Mouse (Mus musculus): ENCODE results near the gene Lin7a.
A peak's percentile ranks its signal among the peaks of the same experiment; 100 is the strongest.

Lin7a gene

DNA sequence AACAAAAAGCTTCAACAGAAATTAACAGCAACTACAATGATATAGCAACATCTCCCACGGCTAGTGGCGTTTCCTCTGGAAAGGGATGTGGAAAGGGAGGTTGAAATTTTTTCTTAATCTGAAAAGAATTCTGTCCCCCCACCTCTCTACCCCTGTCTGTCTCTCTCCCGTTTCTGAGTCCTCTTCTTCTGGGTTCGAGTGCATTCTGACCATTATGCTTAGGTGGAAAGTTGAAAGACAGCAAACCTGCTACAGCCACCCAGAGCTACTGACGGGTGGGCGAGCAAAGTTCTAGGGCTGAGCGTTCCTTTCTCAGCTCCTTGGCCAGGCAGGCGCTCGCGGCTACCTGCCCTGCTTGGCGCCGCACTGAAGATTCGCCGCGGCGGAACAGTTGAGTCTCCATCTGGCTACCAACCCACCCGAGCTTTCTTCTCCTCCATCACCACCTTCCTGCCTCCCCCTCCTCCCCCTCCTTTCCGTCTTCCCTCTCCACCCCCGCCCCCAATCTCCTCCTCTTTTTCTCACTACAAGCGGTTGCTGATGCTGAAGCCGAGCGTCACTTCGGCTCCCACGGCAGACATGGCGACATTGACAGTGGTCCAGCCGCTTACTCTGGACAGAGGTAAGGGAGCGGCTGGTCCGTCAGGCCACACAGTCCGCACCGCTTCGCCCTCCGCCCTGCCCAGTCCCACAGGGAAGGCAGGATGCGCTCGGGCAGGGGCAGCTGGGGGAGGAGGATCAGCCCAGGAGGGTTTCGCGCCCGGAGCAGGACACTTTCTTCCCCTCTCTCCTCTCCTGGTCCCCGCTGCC, at the start of gene Lin7a:
TSS of gene Lin7a (plus strand) at position 366 of the 810 bp plus-strand sequence.
- peak; percentile 66 for DNase-seq

DNA sequence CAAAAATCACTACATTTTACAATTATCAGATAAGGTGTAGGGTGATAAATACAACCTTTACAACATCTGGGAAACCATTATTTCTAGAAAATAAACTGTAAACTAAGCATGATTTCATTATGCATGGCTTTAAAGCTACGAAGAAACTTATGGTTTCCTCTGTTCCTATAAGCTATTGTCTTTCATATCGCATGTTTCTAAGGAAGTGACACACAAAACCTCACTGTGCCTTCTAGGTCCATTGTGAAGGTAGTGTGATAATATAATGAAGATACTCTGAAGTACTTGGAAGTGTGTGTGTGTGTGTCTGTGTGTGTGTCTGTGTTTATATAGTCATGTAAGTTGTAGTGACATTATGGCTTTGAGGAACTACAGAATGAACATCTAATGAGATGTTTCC, 49.8 kb upstream of the Lin7a start:
- DNase-seq, result no peak

DNA sequence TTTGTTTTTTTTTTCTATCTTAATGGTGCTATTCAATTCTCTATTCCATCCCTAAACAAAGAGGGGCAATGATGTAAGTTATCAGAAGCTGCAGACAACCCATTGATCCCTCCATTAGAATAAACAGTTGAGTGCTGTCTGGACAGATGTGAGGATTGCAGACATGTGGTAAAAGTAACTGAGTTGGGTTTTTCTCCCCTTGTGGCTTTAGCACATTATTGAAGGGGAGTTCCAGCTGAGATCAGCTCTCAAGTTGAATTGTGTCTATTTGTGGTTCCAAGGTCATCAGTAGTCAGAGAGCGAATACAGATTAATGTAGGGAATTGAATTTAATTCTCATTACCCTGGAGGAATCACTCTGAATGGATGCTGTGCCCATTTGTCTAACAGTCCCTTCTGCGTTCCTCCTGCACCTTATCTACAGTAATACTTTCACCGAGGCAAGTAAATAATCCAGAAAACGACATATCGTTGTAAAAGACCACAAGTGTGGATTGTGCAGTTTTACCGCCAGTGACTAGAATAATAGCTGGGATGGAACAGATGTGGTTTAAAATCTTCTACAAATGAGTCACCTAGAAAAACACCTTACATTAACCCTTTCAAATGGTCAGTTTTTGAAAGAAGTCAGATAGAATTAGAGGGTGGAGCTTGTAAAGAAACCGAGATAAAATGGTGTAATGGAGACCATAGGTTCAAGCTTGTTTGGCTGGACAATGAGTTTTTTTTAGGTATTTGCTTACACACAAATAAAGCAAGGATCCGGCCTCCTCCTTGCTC, 48.9 kb upstream of the Lin7a start:
- no peak for DNase-seq

DNA sequence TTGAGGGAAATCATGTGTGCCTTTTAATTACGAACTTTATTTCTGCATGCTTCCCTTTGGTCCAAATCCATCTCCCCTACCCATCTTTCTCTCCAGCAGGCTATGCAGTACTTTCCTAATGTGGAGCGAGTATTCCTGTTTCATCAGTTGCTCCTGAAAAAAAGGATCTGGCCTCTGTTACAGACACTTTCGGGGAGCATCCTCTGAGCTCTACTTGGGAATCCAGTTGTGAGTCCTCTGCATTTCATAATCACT, 48.4 kb upstream of the Lin7a start:
- DNase-seq, result no peak

GRCm38 (mm10) chr10:107223821-107224220, 47.7 kb upstream of the Lin7a start:
- DNase-seq, result no peak

DNA sequence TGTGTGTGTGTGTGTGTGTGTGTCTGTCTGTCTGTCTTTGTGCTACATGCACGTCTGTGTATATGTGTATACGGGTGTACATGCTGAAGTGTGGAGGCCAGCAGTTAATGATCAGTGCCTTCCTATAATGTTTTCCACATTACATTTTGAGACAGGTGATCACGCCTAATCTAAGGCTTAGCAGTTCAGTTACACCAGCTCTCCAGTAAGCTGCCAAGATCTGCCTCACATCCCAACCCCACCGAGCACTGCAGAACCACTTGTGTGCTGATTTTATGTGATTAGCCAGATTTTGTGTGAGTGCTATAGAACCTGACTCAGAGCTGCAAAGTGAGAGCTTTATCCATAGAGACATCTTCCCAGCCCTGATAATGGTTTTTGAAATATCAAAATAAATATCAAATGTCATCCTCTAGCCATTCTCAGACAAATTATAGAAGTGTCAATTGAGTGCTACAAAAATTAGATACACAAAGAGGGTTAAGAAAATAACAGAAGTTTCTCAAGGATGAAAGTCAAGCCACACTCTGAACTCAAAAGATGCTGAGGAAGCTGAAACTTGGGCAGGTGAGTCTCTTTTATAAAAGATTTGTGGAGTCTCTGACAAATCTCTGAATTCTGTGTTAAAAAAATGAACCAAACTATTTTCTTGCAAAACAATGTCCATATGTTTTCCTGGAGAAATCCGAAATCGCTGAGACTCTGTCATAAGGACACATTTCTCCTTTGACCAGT, 46.7 kb upstream of the Lin7a start:
- no peak for DNase-seq

DNA sequence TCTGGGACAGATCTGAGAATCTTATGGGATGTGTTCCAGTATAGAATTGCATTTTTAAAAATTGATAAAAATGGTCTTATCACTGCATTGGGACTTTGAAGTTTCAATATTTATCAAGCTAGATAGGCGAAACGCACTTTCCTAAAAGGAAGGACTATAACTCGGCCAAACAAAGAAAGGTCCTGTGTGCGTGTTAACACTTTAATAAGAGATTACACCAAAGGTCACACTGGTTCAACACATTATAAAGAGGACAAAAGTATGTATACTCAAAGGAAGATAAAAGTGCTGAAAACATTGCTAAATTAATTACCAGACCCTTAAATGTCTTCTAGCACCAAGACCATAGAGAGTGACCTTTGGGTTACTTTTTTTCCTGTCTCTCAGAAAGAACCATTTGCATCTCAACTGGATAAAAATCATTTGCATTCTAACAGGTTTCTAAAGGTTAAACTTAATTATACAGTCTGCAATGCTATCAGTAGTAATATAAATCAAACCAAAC, 46.1 kb upstream of the Lin7a start:
- no peak for DNase-seq

DNA sequence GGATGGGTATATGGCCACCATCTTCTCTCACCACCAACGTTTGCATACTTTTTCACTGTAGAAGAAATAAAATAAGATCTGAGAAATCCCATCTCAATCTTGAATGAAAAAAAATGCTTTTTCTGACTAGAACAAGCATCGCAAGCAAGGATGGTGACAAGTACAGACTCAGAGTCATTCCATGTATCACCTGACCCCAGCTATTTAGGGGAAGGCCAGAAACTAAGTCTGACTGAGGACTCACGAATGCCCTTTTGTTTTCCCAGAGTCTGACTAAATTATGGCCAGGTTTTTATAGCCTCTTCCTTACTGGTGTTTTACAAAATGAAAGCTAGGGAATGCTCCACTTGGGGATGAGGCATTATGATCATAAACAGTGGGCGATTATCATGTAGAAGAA, 45.6 kb upstream of the Lin7a start:
- no peak for DNase-seq

- no peak for DNase-seq
These were observed 43.6 kb upstream of the Lin7a start for GRCm38 (mm10) chr10:107227901-107228300.

GRCm38 (mm10) chr10:107228776-107229175, 42.7 kb upstream of the Lin7a start:
- DNase-seq, result no peak

GRCm38 (mm10) chr10:107229416-107229815, 42.1 kb upstream of the Lin7a start:
- no peak for DNase-seq

GRCm38 (mm10) chr10:107230081-107230850, 41.2 kb upstream of the Lin7a start:
- no peak for DNase-seq

- no peak for DNase-seq
These were observed 40.7 kb upstream of the Lin7a start for GRCm38 (mm10) chr10:107230851-107231130.

DNA sequence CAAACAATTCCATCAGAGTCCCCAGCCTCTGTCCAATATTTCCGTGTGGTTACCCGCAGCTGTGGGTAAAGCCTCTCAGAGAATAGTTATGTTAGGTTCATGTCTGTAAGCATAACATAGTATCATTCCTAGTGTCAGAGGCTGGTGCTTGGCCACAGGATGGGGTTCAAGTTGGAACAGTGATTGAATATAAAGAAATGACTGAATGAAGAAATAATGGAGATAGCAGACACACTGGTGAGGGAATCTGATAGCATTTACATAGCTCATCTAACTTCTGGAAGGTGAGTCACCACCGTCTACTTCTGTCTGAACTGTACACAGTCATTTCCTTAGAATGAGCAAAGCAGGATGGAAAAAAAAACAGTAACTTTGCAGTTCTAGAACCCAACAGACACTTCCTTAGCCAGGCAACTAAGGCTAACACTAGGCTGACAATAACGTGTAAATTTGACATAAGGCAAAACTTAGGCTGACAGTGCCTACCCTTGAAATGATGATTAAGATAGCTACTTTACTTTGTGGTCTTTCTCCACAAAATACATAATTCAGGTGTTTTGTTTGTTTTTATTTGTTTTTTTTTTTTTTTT, 40.0 kb upstream of the Lin7a start:
- DNase-seq, result no peak

DNA sequence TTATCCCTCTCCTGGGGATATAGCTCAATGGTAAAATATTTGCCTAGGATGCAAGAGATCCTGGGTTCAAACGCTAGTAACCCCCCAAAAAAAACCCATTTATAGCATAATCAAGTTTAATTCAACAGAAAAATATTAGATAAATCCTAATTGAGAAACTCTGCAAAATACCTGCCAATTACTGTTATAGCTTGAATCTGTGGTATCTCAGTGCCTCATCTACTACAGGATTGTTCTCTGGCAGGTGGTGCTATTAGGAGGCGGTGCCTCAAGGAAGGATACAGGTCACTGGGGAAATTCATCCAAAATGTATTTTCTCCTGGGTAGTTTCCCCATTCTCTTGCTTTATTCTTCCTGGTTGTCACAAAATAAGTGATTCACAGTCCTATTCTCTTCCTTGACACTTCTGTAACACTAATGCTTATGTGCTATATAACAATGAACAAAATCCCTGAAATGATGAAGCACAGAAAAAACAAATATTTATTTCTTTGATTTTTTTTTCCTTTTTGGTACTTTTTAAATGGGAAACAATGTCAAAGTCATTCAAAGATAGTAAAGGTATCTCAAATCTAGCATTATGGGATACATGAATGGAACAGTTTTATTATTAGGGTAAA, 38.9 kb upstream of the Lin7a start:
- DNase-seq, result no peak

GRCm38 (mm10) chr10:107233221-107233620, 38.3 kb upstream of the Lin7a start:
- no peak for DNase-seq

DNA sequence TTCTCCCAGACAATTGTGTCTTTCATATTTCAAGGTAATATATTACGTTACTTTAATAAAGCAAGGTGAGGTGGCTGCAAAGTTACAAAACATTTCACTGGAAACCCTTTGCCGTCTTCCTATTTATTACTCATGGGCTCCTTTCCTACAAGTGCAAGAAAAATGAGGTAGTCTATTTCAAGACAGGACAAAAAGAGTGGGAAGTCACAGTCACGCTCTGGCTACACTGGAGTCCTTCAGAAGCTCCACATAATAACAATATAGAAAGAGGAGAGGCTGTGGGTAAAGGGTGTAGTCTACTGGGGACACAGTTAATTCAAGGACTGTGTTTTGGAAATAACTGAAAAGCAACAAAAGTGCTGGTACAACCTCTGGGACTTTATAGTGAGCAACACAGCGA, 37.7 kb upstream of the Lin7a start:
- DNase-seq, result no peak

DNA sequence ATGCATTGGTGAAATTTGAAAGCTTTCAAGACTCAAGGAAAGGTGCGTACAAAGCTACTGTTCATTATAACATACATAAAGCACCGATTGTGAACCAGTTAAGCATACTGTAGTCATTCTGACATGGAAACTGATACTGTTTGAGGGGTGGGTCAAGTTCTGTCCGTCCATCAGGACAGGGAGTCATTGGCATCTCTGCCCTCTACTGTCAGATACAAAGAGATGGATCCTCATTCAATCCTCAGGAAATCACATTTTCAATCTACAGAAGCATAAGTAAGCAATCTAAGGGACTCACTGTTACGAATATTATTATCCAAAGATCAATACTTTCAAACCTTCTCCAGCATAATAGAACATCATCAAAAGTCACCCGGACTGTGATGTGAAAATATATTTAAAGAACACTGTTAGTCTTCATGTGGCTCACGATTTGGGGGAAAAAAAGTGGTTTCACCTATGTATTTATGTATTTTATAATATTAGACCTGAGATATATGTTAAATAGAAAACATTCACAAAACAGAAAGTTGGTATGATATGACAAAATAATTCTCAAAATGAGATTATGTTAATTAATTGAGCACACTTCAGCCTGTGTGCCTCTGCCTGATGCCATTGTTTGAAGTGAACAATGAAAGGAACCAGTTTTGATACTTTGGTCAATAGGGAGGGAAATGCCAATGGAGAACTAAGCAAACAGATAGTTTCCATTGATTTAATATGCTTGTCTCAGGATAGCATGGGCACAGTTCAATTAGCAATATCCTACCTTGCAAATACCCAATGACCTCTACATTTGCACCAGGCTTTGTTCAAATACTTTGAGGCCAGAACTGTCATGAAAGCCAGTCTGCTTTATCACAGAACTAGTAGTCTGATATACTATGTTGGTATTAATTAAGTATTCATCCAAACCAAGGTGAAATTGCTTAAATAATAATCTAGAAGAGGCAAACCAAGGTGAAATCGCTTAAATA, 36.8 kb upstream of the Lin7a start:
- DNase-seq, result no peak

DNA sequence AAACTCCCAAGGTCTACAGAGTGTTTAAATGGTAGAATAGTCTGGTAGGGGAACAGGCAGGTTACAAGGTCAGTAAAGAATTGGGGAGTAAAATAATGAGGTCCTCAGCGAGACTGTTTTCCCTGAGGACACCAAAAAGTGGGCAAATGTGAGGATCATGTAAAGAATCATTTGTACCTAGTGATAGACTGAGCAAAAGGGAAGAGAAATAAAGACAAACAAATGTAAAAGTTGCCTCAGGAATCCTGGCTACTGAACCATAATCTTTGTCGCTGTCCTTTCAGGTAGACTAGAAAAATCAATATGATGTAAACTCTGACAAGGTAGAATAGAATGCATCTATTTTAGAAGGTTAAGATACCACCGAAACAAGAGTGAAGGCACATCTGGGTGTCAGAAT, 36.0 kb upstream of the Lin7a start:
- no peak for DNase-seq

DNA sequence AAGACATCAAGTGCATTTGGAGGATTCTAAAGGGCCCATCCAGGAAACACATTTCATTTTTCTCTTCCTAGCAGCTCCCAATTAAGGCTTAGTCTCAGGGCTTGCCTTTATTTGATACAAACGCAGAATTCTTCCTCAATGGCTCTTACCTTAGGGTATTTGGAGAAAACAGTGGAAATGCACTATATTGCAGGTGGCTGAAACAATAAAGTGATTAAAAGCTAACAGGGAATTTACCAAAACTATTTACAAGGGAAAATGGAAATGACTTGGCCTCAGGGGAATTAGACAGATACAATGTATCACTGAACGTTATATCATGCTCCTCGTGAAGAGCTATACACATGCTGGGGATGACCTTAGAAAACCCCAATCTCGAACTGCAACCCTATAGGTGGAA, 35.3 kb upstream of the Lin7a start:
- no peak for DNase-seq

DNA sequence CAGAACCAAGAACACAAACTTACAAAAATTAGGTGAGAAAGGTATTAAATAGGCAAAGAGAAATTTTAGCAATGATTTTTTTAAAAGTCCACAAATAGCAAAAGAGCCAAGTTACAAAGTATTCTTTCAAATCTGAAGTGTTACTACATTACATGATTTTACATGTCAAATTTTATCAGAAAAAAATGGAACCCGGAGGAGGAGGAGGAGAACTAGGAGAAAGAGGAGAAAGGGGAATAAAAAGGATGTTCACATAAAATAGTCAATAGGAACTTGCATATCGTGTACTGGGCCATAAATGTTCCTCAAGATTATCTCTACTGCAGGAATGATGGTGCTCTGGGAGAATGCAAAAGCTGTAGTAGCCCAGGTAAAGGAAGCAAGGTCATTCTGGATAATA, 34.4 kb upstream of the Lin7a start:
- no peak for DNase-seq
